Mouse (Mus musculus): ENCODE data around the gene Pcnp.

DNA sequence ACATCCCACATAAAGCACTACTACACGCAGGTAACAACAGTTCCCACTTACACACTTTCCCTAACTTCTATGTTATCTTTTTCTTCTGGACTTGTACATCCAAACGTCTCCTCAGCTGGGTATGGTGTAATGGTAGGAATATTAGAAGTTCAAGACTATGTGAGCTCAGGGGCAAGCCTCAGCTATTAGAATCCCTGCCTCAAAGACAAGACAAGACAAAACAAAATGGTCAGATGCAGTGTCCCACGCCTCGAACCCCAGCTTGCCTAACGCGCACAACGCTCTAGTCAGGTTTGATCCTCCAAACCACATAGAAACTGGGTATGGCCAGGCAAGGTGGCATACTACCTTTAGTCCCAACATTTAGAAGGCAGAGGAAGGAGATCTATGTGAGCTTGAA lies 9.9 kb downstream of the Pcnp start:
- TF ChIP-seq CTCF (IDR thresholded peaks at IDR 0.05; ENCODE audit: low read depth) (no peak), EP300 (IDR thresholded peaks at IDR 0.05; ENCODE audit: low read depth) (no peak)

All from liver, postnatal 0 days (tissue).